Mouse (Mus musculus) erythroblast, embryonic 14.5 days (primary cell): ENCODE data around the gene Sgpp1.

Experiments used
- GATA1 ChIP-seq: IDR thresholded peaks from 2 replicates; pipeline ENCODE4 v1.6.1; 2012; ENCODE audit warnings: low read length, inconsistent platforms, mixed read lengths
- TAL1 ChIP-seq: IDR thresholded peaks from 3 replicates; pipeline ENCODE4 v1.6.1; 2012; ENCODE audit warnings: low read length, inconsistent platforms, mixed read lengths

DNA sequence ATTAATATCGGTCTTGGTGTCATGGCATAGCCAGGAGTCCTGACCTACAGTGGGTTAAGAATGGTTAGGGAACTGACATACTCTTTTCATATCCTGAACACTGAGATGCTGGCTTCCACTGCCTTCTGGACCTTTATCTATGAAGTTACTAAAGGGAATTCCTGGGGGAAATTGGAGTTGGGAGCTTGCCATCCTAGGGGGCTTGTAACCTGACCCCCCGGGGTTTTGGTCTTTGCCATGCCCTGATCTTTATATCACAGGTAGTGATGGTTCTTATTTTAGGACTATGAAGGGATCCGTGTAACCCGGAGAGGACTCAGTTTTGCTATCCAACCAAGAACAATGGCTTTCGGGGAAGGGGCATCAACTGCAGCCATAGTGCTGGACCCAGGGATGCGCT lies 64.9 kb downstream of the Sgpp1 start:
- TF ChIP-seq TAL1 (no peak), GATA1 (no peak)
